Mouse (Mus musculus): ENCODE results near the gene Myo16. TPM values are rescaled to one million over a fixed set of nuclear protein-coding genes. Genes with fewer than 3 reads are reported as not detected.

The Myo16 gene
- polyA plus RNA-seq, 2 experiments = 0.55 to 0.98 TPM

DNA sequence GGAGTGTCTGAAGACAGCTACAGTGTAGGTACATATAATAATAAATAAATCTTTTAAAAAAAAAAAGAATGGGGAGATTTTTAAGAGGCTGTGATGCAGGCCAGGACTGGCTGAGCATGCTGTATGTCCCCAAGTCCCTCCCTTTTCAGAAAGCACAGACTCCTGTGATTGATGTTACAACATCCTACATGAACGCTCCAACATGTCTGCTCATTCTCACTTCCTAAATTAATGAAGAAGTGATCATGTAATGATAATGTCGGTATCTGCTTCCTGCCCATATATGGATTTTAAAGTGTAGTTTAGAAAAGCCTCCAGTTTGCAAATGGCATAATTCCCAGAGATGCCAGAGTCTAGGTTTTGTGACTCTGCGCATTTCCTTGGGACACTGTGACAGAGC, 18.6 kb downstream of the Myo16 start:
- Histone ChIP-seq H3K27me3 (ENCODE audit: control insufficient read depth, insufficient read depth, low read length) (no peaks in the 10 kb centered on the region), H3K4me2 (replicated peaks; ENCODE audit: low read depth, low read length, severe bottlenecking) (no peak overlapping the region), H3K4me3 (replicated peaks; ENCODE audit: low read length) (no peak overlapping the region), H3K36me3 (ENCODE audit: control insufficient read depth, insufficient read depth, low read length) (no peaks in the 10 kb centered on the region), H3K9me3 (ENCODE audit: control insufficient read depth, low read length) (no peaks in the 10 kb centered on the region), H3K4me1 (ENCODE audit: control insufficient read depth, insufficient read depth, low read length) (no peaks in the 10 kb centered on the region), H3K27ac (replicated peaks; ENCODE audit: low read depth, low read length) (no peak overlapping the region), H3K9ac (ENCODE audit: low read depth, low read length, severe bottlenecking) (no peak overlapping the region)
- no peak for DNase-seq (ENCODE audit: low spot score)
- no peak for ATAC-seq (ENCODE audit: low FRiP score, low read depth)
- WGBS = 96% methylated on average over 3 of the region's 3 CpGs
- TF ChIP-seq POLR2A (IDR thresholded peaks at IDR 0.05; ENCODE audit: borderline replicate concordance, extremely low read depth, insufficient read depth, insufficient read length) = no peak

DNA sequence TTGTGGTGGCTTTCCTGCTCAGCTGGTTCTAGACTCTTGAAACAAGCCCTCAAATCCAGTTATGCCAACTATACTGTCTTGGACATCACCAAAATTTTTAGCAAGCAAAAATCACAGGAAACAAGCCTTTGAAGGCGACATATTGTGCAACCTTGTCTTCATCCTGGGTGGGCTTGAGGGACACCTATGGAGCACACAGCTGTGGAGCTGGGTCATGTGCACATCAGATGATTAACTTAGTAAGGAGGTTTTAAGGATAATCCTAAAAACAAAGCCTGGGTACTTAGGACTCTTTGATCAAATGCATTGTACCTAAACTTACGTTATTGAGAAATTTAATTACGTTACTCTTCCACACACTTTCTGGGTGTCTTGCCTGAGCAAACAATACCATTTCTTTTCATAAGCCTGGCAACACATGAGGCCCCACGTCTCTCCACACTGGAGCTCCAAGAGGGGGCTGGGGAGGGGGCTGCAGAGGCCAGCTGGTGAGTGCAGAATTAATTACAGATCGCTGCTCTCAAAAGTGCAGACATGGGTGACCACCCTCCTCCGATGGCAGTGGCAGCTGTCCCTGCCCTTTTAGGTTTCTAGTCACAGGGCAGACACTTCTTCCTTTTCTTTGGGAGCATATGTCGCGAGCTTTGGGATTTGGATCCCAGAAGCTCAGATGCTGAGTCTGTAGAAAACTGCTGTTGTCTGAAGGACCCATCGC, 19.5 kb downstream of the Myo16 start:
- TF ChIP-seq POLR2A (IDR thresholded peaks at IDR 0.05; ENCODE audit: borderline replicate concordance, extremely low read depth, insufficient read depth, insufficient read length) = no peak
- WGBS = 57% methylated on average over 9 of the region's 9 CpGs
- DNase-seq (ENCODE audit: low spot score) = no peak

DNA sequence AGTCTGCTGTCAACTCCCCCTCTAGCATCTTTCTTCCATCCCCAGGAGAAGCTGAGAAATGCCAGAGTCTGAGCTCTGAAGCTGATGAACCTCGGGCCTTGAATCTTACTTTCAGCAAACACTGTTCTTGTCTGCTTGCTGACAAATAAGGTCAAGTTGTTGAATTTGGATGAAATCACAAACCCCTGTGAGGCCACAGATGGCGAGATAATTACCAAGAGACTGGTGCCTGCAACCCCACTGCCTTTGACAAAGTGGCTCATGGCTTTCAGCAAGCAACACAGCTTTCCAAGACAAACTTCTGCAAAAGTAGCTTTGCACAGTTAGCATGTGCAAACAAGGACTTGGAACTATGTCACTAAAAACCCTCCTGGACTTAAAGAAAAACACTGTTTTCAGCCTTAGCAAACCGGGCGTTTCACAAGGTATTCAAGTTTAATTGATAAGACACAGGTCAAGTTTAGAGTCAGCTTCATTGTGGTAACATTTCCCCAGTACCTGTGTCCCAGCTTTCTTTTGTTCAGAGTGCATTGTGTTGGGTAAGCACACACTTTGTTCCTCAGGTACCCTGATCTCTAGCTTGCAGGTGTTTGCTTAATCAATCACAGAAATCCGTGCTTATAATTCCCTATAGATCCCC, 20.6 kb downstream of the Myo16 start:
- H3K4me2 ChIP-seq (replicated peaks; ENCODE audit: low read depth, low read length, severe bottlenecking) = no peak overlapping the region
- no peaks in the 10 kb centered on the region for H3K4me1 ChIP-seq (ENCODE audit: control insufficient read depth, insufficient read depth, low read length)
- no peaks in the 10 kb centered on the region for H3K36me3 ChIP-seq (ENCODE audit: control insufficient read depth, insufficient read depth, low read length)
- H3K9me3 ChIP-seq (ENCODE audit: control insufficient read depth, low read length) = no peaks in the 10 kb centered on the region
- DNase-seq (ENCODE audit: low spot score) (no peak), ATAC-seq (ENCODE audit: low FRiP score, low read depth) (no peak)
- H3K9ac ChIP-seq (ENCODE audit: low read depth, low read length, severe bottlenecking) = no peak overlapping the region
- TF ChIP-seq POLR2A (IDR thresholded peaks at IDR 0.05; ENCODE audit: borderline replicate concordance, extremely low read depth, insufficient read depth, insufficient read length) = no peak
- no peaks in the 10 kb centered on the region for H3K27me3 ChIP-seq (ENCODE audit: control insufficient read depth, insufficient read depth, low read length)
- 62% methylated on average over 5 of the region's 5 CpGs for WGBS
- no peak overlapping the region for H3K4me3 ChIP-seq (replicated peaks; ENCODE audit: low read length)
- H3K27ac ChIP-seq (replicated peaks; ENCODE audit: low read depth, low read length) = no peak overlapping the region

More for the DNA sequence above, 19.5 kb downstream of the Myo16 start:
- no peak overlapping the region for H3K4me2 ChIP-seq (replicated peaks; ENCODE audit: low read depth, low read length, severe bottlenecking)
- peak; percentile 30; the same call in 1 of the 2 replicates for ATAC-seq (ENCODE audit: low FRiP score, low read depth)
- H3K36me3 ChIP-seq (ENCODE audit: control insufficient read depth, insufficient read depth, low read length) = no peaks in the 10 kb centered on the region
- no peaks in the 10 kb centered on the region for H3K4me1 ChIP-seq (ENCODE audit: control insufficient read depth, insufficient read depth, low read length)
- H3K4me3 ChIP-seq (replicated peaks; ENCODE audit: low read length) = no peak overlapping the region
- H3K27ac ChIP-seq (replicated peaks; ENCODE audit: low read depth, low read length) = no peak overlapping the region
- H3K9ac ChIP-seq (ENCODE audit: low read depth, low read length, severe bottlenecking) = no peak overlapping the region
- no peaks in the 10 kb centered on the region for H3K27me3 ChIP-seq (ENCODE audit: control insufficient read depth, insufficient read depth, low read length)
- no peaks in the 10 kb centered on the region for H3K9me3 ChIP-seq (ENCODE audit: control insufficient read depth, low read length)

- TF ChIP-seq POLR2A (IDR thresholded peaks at IDR 0.05; ENCODE audit: borderline replicate concordance, extremely low read depth, insufficient read depth, insufficient read length) = no peak
- Histone ChIP-seq H3K9ac (ENCODE audit: low read depth, low read length, severe bottlenecking) (no peak overlapping the region), H3K4me2 (replicated peaks; ENCODE audit: low read depth, low read length, severe bottlenecking) (no peak overlapping the region), H3K4me3 (replicated peaks; ENCODE audit: low read length) (no peak overlapping the region), H3K27ac (replicated peaks; ENCODE audit: low read depth, low read length) (no peak overlapping the region), H3K27me3 (ENCODE audit: control insufficient read depth, insufficient read depth, low read length) (no peaks in the 10 kb centered on the region), H3K4me1 (ENCODE audit: control insufficient read depth, insufficient read depth, low read length) (no peaks in the 10 kb centered on the region), H3K36me3 (ENCODE audit: control insufficient read depth, insufficient read depth, low read length) (no peaks in the 10 kb centered on the region), H3K9me3 (ENCODE audit: control insufficient read depth, low read length) (no peaks in the 10 kb centered on the region)
- 83% methylated on average over 7 of the region's 7 CpGs for WGBS
- DNase-seq (ENCODE audit: low spot score) (no peak), ATAC-seq (ENCODE audit: low FRiP score, low read depth) (no peak)
These were observed 21.4 kb downstream of the Myo16 start for GRCm38 (mm10) chr8:10174841-10175680.

DNA sequence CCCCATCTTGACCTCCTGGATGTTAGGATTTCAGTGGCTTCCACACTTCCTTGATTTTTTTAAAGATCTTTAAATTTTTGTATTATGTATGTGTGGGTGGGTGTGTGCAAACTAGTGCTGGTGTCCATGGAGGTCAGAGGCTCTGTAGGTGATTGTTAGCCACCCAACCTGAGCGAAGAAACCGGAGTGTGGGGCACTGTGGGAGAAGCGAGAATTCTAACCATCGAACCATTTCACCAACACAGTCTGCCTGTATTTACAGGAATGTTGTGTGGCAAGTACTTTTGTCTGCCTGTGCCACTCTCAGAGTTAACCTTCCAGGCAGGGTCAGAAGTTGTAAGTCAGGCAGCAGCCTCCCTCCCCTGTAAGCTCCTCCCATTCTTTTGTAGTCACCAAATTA, 22.3 kb downstream of the Myo16 start:
- WGBS = 78% methylated on average over 4 of the region's 4 CpGs
- no peak overlapping the region for H3K4me2 ChIP-seq (replicated peaks; ENCODE audit: low read depth, low read length, severe bottlenecking)
- TF ChIP-seq POLR2A (IDR thresholded peaks at IDR 0.05; ENCODE audit: borderline replicate concordance, extremely low read depth, insufficient read depth, insufficient read length) = no peak
- ATAC-seq (ENCODE audit: low FRiP score, low read depth) = no peak
- no peak overlapping the region for H3K9ac ChIP-seq (ENCODE audit: low read depth, low read length, severe bottlenecking)
- no peaks in the 10 kb centered on the region for H3K4me1 ChIP-seq (ENCODE audit: control insufficient read depth, insufficient read depth, low read length)
- H3K27me3 ChIP-seq (ENCODE audit: control insufficient read depth, insufficient read depth, low read length) = no peaks in the 10 kb centered on the region
- no peaks in the 10 kb centered on the region for H3K36me3 ChIP-seq (ENCODE audit: control insufficient read depth, insufficient read depth, low read length)
- no peak overlapping the region for H3K4me3 ChIP-seq (replicated peaks; ENCODE audit: low read length)
- DNase-seq (ENCODE audit: low spot score) = no peak
- H3K27ac ChIP-seq (replicated peaks; ENCODE audit: low read depth, low read length) = no peak overlapping the region
- H3K9me3 ChIP-seq (ENCODE audit: control insufficient read depth, low read length) = no peaks in the 10 kb centered on the region
